Mouse (Mus musculus): Measurements from ENCODE around the gene Cfap36. TPM values are rescaled to one million over a fixed set of nuclear protein-coding genes. Genes with fewer than 3 reads are reported as not detected.

Cfap36 gene
- polyA plus RNA-seq, 1 experiment from 2014 or later = 93.4 TPM

DNA sequence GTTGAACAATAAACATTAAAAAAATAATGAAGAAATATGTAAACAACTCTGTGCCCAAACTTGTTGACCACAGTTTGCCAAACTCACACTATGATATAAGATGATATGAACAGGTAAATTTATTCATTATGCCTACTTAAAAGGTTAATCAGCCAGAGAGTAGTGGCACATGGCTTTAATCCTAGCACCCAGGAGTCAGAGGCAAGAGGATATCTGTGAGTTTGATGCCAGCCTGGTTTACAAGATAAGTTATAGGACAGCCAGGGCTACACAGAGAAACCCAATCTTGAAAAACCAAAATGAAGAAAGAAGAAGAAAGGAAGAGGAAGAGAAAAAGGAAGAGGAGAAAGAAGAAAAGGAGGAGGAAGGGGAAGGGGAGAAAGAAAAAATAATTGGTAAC lies 9.8 kb downstream of the Cfap36 start:
- peaks cover 25% of the 10 kb centered on the region for H3K36me3 ChIP-seq (ENCODE audit: poor library complexity, severe bottlenecking)
- H3K27me3 ChIP-seq = no peaks in the 10 kb centered on the region
- H3K9me3 ChIP-seq (replicated peaks) = no peaks in the 10 kb centered on the region
- no peak overlapping the region for H3K27ac ChIP-seq
- no peak overlapping the region for H3K4me2 ChIP-seq
- H3K9ac ChIP-seq = no peak overlapping the region
- no peak overlapping the region for H3K4me3 ChIP-seq
- no peaks in the 10 kb centered on the region for H3K4me1 ChIP-seq
- ATAC-seq = no peak

DNA sequence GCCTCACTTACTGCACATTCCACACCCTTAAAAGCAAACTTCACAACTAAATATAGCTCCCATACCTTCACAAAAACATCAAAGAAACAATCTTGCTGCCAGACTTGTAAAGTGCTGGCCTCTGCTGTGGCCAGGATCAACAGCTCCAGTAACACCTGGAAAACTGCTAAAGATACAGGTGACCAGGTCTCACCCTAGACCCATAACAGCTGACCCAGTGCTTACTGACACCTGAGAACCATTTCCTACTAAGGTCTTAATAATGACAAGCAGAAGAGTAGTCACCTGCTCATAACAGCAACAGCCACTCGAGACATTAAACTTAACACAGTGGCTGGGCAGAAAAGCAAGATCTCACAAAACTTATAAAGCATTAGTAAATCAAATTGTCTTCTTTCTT lies 13.6 kb downstream of the Cfap36 start:
- no peaks in the 10 kb centered on the region for H3K27me3 ChIP-seq
- 97% methylated on average over 1 of the region's 1 CpGs for WGBS

DNA sequence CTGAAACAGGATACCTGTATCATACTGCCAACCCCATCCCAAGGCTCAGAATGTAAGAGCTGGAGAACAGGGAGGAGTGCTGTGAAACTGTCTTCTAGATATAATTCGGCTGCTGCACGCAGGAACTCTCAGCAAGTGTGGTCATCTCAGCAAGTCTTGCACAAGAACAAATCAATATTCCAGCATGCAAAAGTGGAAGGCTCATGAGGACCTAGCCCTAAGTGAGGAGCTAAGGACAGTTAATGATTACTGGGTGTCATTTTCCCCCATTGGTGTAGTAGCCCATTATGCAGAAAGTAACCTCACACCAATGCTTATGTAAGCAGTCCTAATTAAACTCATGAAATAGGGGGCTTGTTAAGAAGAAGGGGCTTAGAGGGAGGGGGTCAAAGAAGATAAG lies 18.3 kb downstream of the Cfap36 start:
- 94% methylated on average over 2 of the region's 2 CpGs for WGBS
- no peak overlapping the region for H3K4me3 ChIP-seq
- H3K4me2 ChIP-seq = no peak overlapping the region
- no peak overlapping the region for H3K27ac ChIP-seq
- H3K4me1 ChIP-seq = no peaks in the 10 kb centered on the region
- peaks cover 59% of the 10 kb centered on the region for H3K36me3 ChIP-seq (ENCODE audit: poor library complexity, severe bottlenecking)
- no peaks in the 10 kb centered on the region for H3K27me3 ChIP-seq
- no peaks in the 10 kb centered on the region for H3K9me3 ChIP-seq (replicated peaks)
- ATAC-seq = no peak
- no peak overlapping the region for H3K9ac ChIP-seq

More for the DNA sequence above, 13.6 kb downstream of the Cfap36 start:
- Histone ChIP-seq H3K4me2 (no peak overlapping the region), H3K27ac (no peak overlapping the region), H3K9ac (no peak overlapping the region), H3K9me3 (replicated peaks) (no peaks in the 10 kb centered on the region), H3K36me3 (ENCODE audit: poor library complexity, severe bottlenecking) (peaks cover 39% of the 10 kb centered on the region), H3K4me3 (no peak overlapping the region), H3K4me1 (no peaks in the 10 kb centered on the region)
- no peak for ATAC-seq

DNA sequence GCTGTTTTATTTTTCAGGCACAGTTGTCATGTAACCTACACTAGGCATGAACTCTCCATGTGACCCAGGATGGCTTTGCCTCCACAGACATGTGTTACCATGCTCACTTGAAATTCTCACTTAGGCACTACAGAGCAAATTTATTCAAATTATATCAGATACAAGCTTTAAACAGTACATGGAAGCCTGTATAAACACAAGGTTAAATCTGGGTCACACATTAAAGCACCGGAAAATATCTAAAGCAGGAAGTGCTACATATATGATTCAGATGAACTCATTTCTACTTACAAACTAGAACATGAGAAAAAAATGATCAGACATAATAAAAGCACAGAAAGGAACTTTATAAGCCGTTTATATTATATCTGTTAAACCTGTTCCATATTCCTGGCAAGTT lies 22.5 kb downstream of the Cfap36 start:
- Histone ChIP-seq H3K4me1 (no peaks in the 10 kb centered on the region), H3K27ac (no peak overlapping the region), H3K9me3 (replicated peaks) (no peaks in the 10 kb centered on the region), H3K27me3 (no peaks in the 10 kb centered on the region), H3K4me2 (no peak overlapping the region), H3K4me3 (no peak overlapping the region), H3K36me3 (ENCODE audit: poor library complexity, severe bottlenecking) (peaks cover 71% of the 10 kb centered on the region), H3K9ac (no peak overlapping the region)
- WGBS = 95% methylated on average over 2 of the region's 2 CpGs
- ATAC-seq = no peak

DNA sequence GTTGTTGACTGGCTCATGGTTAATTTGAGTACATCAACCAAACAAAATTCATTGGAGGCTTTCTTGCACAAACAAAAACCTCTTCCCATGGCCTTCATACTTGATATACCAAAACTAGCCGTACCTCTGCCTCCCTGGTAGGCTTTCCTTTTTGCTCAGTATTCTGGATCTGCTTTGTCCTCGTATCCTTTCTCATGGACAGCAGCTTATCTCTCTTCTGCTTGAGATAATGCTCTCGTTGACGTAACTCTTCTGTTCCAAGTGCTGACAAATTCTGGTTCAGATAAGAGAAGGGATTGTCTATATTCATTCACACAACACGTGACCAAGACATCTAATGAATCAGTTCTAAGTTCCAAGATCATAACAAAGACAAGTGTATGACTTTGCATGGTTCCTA lies 24.9 kb downstream of the Cfap36 start:
- Histone ChIP-seq H3K27me3 (no peaks in the 10 kb centered on the region), H3K4me3 (no peak overlapping the region), H3K27ac (no peak overlapping the region), H3K36me3 (ENCODE audit: poor library complexity, severe bottlenecking) (peaks cover 61% of the 10 kb centered on the region), H3K4me1 (no peaks in the 10 kb centered on the region), H3K9ac (no peak overlapping the region), H3K4me2 (no peak overlapping the region), H3K9me3 (replicated peaks) (no peaks in the 10 kb centered on the region)
- WGBS = 94% methylated on average over 5 of the region's 5 CpGs
- ATAC-seq = no peak

DNA sequence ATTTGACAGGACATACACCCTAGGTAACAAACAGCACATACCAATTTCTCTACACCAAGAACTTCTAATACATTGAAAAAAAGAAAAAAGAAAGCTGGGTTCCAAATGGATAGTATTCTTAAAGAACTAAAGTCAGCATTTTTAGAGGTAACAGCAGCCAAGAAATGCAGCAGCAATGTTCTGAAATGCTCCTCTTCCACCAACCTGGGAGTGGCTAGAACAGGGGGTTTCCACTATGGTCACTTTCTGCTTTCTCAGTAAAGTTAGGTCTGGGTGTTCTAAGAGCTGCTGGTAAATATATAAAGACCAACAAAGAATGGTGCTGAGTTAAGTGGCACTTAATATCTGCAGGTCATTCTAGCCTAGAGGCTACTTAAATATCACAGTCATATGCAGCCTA lies 28.2 kb downstream of the Cfap36 start:
- Histone ChIP-seq H3K4me1 (no peaks in the 10 kb centered on the region), H3K9me3 (replicated peaks) (no peaks in the 10 kb centered on the region), H3K4me2 (no peak overlapping the region), H3K27me3 (no peaks in the 10 kb centered on the region), H3K9ac (no peak overlapping the region), H3K4me3 (no peak overlapping the region), H3K36me3 (ENCODE audit: poor library complexity, severe bottlenecking) (peaks cover 73% of the 10 kb centered on the region), H3K27ac (no peak overlapping the region)
- no peak for ATAC-seq

DNA sequence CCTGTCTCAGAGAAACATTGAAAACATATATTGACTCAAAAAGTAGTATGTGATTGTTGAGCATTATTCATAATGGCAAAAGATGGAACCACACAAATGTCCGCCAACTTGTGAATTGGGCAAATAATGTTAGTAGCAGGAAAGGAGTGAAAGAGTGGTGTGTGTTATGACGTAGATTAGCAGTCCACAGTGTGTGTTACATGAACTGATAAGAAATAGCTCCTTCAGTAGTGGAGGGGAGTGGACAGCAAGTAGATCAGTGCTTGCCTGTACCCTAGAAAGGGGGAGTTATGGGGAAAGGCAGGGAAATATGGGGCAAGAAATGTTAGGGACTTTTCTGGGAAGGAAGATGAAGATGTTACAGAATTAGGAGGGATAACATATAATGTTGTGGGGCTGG lies 31.0 kb downstream of the Cfap36 start:
- H3K36me3 ChIP-seq (ENCODE audit: poor library complexity, severe bottlenecking) = peaks cover 66% of the 10 kb centered on the region
- H3K27me3 ChIP-seq = no peaks in the 10 kb centered on the region
- H3K4me2 ChIP-seq = no peak overlapping the region
- ATAC-seq = no peak
- 97% methylated on average over 2 of the region's 2 CpGs for WGBS
- H3K27ac ChIP-seq = no peak overlapping the region
- no peaks in the 10 kb centered on the region for H3K4me1 ChIP-seq
- no peak overlapping the region for H3K9ac ChIP-seq
- H3K4me3 ChIP-seq = no peak overlapping the region
- no peaks in the 10 kb centered on the region for H3K9me3 ChIP-seq (replicated peaks)

DNA sequence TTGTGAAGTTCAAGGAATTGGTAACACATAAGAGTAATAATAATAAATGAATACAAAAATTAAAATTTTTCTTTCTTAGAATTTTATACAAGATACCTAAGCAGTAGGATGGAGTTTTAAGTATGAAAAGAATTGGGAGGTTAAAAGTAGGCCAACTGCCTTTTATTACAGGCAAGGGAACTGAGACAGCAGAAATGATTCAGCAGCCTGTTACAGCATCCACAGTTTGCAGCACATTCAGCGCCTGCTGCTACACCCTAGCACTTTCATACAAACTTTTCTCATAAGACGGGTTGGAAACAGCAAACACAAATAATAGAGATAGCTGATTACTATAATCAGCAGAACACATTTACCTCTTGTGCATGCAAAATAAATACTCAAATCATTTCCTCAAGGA lies 37.4 kb downstream of the Cfap36 start:
- H3K4me2 ChIP-seq = no peak overlapping the region
- no peaks in the 10 kb centered on the region for H3K27me3 ChIP-seq
- H3K4me3 ChIP-seq = no peak overlapping the region
- H3K36me3 ChIP-seq (ENCODE audit: poor library complexity, severe bottlenecking) = peaks cover 35% of the 10 kb centered on the region
- no peak overlapping the region for H3K9ac ChIP-seq
- H3K9me3 ChIP-seq (replicated peaks) = no peaks in the 10 kb centered on the region
- no peak overlapping the region for H3K27ac ChIP-seq
- WGBS = 84% methylated on average over 2 of the region's 2 CpGs
- no peak for ATAC-seq
- H3K4me1 ChIP-seq = no peaks in the 10 kb centered on the region

DNA sequence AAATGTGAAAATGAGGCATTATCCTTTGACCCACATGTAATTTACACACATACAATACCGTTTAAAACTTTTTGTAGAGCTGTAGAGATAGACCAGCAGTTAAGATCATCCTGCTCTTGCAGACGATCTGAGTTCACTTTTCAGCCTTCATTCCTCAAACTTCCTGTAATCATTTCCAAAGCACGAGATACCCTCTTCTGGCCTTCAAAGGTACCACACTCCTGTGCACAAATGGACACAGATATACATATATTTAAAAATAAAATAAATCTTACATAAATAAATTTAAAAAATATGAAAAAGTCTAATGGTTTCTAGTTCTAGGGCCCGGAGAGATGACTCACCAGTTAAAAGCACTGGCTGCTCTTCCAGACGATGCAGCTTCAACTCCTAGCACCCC lies 43.6 kb downstream of the Cfap36 start:
- Histone ChIP-seq H3K27me3 (no peaks in the 10 kb centered on the region), H3K4me2 (no peak overlapping the region), H3K9me3 (replicated peaks) (no peaks in the 10 kb centered on the region), H3K4me3 (no peak overlapping the region), H3K4me1 (no peaks in the 10 kb centered on the region), H3K36me3 (ENCODE audit: poor library complexity, severe bottlenecking) (peaks cover 37% of the 10 kb centered on the region), H3K27ac (no peak overlapping the region), H3K9ac (no peak overlapping the region)
- no peak for ATAC-seq
- WGBS = 87% methylated on average over 5 of the region's 5 CpGs

DNA sequence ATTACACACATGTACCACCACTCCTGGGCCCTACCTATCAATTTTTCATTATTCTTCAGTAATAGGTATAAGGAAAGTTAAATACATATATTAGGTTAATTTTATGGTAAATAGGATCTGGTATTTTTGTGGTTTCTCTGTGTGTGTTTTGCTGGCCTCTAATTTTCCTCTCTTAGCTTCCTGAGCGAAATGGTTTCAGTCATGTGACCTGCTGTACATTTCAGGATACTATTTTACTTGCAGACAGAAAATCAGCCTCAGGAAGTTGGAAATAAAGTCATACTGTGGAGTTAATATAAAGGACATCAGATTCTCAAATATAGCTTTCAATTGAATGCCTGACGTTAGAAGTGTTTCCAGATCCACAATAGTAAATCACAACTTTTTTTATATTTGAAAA lies 58.2 kb downstream of the Cfap36 start:
- H3K9ac ChIP-seq = no peak overlapping the region
- H3K4me2 ChIP-seq = no peak overlapping the region
- H3K4me1 ChIP-seq = no peaks in the 10 kb centered on the region
- ATAC-seq = no peak
- H3K4me3 ChIP-seq = no peak overlapping the region
- WGBS = 92% methylated on average over 2 of the region's 2 CpGs
- no peak overlapping the region for H3K27ac ChIP-seq
- H3K36me3 ChIP-seq (ENCODE audit: poor library complexity, severe bottlenecking) = peaks cover 52% of the 10 kb centered on the region
- no peaks in the 10 kb centered on the region for H3K9me3 ChIP-seq (replicated peaks)
- H3K27me3 ChIP-seq = no peaks in the 10 kb centered on the region

DNA sequence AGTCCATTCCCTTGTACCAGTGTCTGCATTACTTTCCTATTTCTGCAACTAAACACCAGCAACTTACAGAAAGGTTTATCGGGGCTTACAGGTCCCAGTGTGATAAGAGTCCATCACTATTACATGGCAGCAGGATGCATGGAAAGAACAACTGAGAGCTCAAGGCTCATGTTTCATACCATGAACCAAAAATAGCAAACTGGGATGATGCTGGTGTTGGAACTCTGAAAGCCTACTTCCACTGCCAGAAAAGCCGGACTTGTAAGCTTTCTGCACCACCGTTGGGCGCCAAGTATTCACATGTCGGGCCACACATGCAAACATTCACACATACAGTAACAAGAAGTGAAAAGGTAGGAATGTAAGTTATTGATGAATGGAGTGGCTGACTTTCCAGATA lies 65.5 kb downstream of the Cfap36 start:
- H3K36me3 ChIP-seq (ENCODE audit: poor library complexity, severe bottlenecking) = peaks cover 36% of the 10 kb centered on the region
- no peak overlapping the region for H3K4me2 ChIP-seq
- 96% methylated on average over 5 of the region's 5 CpGs for WGBS
- no peak overlapping the region for H3K9ac ChIP-seq
- no peak overlapping the region for H3K4me3 ChIP-seq
- H3K27ac ChIP-seq = no peak overlapping the region
- H3K4me1 ChIP-seq = 0 out of 2 replicates have a peak, but pooled peaks cover 10% of the 10 kb centered on the region
- no peaks in the 10 kb centered on the region for H3K27me3 ChIP-seq
- no peak for ATAC-seq
- no peaks in the 10 kb centered on the region for H3K9me3 ChIP-seq (replicated peaks)

DNA sequence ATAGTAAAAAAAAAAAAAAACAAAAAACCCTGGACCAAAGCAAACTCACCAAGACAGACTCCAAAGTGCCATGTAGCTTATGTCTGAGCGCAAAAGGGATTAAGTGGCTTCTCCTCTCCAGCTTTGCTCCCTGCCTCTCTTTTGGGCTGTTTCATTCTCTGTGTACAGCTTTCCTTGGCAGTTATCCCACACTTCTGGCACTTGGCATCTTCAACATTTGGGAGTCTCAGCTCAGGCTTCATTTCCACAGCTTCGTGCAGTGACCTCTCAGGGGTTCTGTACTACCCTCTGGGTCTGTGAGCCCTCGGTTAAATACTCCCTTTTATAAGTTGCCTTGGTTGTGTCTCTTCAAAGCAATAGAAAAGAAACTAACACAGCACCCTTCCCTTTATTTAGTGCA lies 66.6 kb downstream of the Cfap36 start:
- H3K27me3 ChIP-seq = no peaks in the 10 kb centered on the region
- ATAC-seq = peak; percentile 65; the same call in 1 of the 2 replicates
- H3K36me3 ChIP-seq (ENCODE audit: poor library complexity, severe bottlenecking) = peaks cover 25% of the 10 kb centered on the region
- H3K9me3 ChIP-seq (replicated peaks) = no peaks in the 10 kb centered on the region
- 34% methylated on average over 3 of the region's 3 CpGs for WGBS
- no peak overlapping the region for H3K9ac ChIP-seq
- no peak overlapping the region for H3K4me2 ChIP-seq
- no peak overlapping the region for H3K4me3 ChIP-seq
- 0 out of 2 replicates have a peak, but pooled peaks cover 10% of the 10 kb centered on the region for H3K4me1 ChIP-seq
- no peak overlapping the region for H3K27ac ChIP-seq

DNA sequence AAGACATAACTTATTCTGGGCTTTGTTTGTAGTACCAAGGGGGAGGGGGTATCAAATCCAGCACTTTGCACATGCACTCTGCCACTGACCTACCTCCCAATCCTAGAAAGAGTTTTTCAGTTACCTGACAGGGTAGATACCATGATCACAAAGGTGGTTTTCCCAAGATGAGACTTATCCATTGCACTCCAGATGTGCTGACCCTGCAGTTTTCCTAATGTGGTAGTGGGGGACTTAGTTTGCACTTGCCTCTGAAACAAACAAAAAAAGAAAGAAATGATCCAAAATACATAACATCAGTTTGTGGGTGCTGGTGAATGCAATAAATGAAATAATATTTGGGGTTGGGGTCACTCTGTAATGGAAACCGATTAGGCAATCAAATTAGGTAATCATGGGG lies 67.9 kb downstream of the Cfap36 start:
- no peak overlapping the region for H3K4me3 ChIP-seq
- 96% methylated on average over 1 of the region's 1 CpGs for WGBS

More for the DNA sequence above, 67.9 kb downstream of the Cfap36 start:
- H3K36me3 ChIP-seq (ENCODE audit: poor library complexity, severe bottlenecking) = peaks cover 15% of the 10 kb centered on the region
- ATAC-seq = no peak
- no peaks in the 10 kb centered on the region for H3K27me3 ChIP-seq
- peaks cover 13% of the 10 kb centered on the region; the same call in 1 of the 2 replicates for H3K4me1 ChIP-seq
- H3K4me2 ChIP-seq = no peak overlapping the region
- no peak overlapping the region for H3K27ac ChIP-seq
- H3K9me3 ChIP-seq (replicated peaks) = no peaks in the 10 kb centered on the region
- H3K9ac ChIP-seq = no peak overlapping the region
